Mouse (Mus musculus) limb, embryonic 12.5 days (tissue): ENCODE data around the gene Cep72. TPM values are rescaled to one million over a fixed set of nuclear protein-coding genes. Genes with fewer than 3 reads are reported as not detected.
"Not testable (repeated sequence)": the region's sequence is repeated elsewhere in the genome, so short reads cannot be mapped to it uniquely, and the experiment has no call there.

ENCODE experiments used
- ATAC-seq: fragments of 200-750 bp; cut with Nextera tagmentation; 2 replicates; pipeline ENCODE4 v1.8.0; 2017; ENCODE audit warnings: low read depth, moderate TSS enrichment; ENCODE audit not compliant: insufficient number of reproducible peaks, insufficient read depth, low FRiP score, low TSS enrichment
- H3K27ac ChIP-seq: fragments of 300-500 bp; sonication (generic); 2 replicates; pipeline ENCODE4 v1.5.1; 2016; ENCODE audit warnings: mild to moderate bottlenecking, moderate library complexity
- H3K27me3 ChIP-seq: fragments of 300-500 bp; sonication (generic); 2 replicates; pipeline ENCODE4 v1.6.1; 2016; ENCODE audit warnings: mild to moderate bottlenecking, moderate library complexity
- H3K36me3 ChIP-seq: fragments of 300-500 bp; sonication (generic); 2 replicates; pipeline ENCODE4 v1.6.1; 2016; ENCODE audit warnings: mild to moderate bottlenecking, moderate library complexity
- H3K4me1 ChIP-seq: fragments of 300-500 bp; sonication (generic); replicated peaks from 2 replicates; pipeline ENCODE4 v1.6.1; 2016
- H3K4me2 ChIP-seq: fragments of 300-500 bp; sonication (generic); 2 replicates; pipeline ENCODE4 v1.6.1; 2016; ENCODE audit warnings: mild to moderate bottlenecking, moderate library complexity
- H3K4me3 ChIP-seq: fragments of 300-500 bp; sonication (generic); replicated peaks from 2 replicates; pipeline ENCODE4 v1.5.1; 2016; ENCODE audit warnings: mild to moderate bottlenecking
- H3K9ac ChIP-seq: fragments of 300-500 bp; sonication (generic); replicated peaks from 2 replicates; pipeline ENCODE4 v1.6.1; 2016; ENCODE audit warnings: mild to moderate bottlenecking, moderate library complexity
- H3K9me3 ChIP-seq: fragments of 300-500 bp; sonication (generic); 2 replicates; pipeline ENCODE4 v1.6.1; 2016; ENCODE audit warnings: mild to moderate bottlenecking, moderate library complexity
- WGBS: fragments of 180-500 bp; shearing (Covaris S2); methylation state at CpG from one replicate; pipeline ENCODE4 v1.1.7; 2016; 5-methylcytosine and 5-hydroxymethylcytosine counted together
- polyA plus RNA-seq: library from polyadenylated mRNA; unstranded; fragments of >200 nt; fragmentation: Nextera tagmentation; extraction: Ambion mirVana; gene quantifications from 2 replicates; pipeline ENCODE4 v1.2.1, GENCODE M21; 2016

The Cep72 gene
- polyA plus RNA-seq, 1 experiment from 2014 or later: 20.9 TPM

DNA sequence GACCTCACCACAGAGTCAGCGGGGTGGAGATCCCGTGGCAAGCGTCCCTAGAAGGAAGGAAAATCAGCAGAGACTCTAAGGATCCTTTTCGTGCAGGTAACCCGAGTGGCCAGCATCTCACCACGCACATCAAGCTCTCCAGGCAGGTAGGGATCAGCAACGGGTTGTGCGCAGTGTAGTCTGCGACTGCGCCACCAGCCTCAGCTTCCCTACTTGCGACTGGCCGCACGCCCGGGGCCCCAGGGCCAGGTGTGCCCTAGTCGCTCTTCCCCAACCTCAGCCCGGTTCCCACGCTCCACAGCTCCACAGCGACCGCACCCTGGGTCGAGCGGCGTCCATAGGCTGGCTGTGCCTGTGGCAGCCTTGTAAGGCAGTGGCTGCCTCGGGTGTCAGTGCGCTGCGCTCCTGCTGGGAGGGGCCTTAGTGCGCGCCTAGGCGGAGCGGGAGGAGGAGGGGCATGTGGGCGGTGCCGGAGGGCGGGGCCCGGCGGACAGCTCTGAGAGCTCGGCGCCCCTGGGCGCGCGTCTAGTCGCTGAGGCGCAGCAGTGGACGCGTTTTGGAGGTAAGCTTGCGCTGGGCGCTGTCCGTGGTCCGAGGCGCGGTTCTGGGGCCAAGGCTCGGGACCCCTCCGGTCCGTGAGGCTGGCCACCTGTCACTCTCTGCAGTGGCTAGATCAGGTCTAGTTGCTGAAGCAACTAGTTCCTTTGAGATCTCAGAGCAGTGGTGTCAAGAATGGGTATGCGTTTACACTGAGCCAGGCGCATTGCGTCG lies 53.0 kb downstream of the Cep72 start, which contains the start of gene Tppp:
Tppp (plus strand) TSS at position 460 of the 771 bp plus-strand sequence.
- ATAC-seq: peak; percentile 92
- no peaks in the 10 kb centered on the region for H3K9me3 ChIP-seq
- H3K4me3 ChIP-seq: peak within 1 kb of the TSS; percentile 48
- H3K36me3 ChIP-seq: no peaks in the 10 kb centered on the region
- peak within 1 kb of the TSS; percentile 48 for H3K9ac ChIP-seq
- peak within 1 kb of the TSS; percentile 97 for H3K4me2 ChIP-seq
- under 1% methylated on average over 56 of the region's 56 CpGs for WGBS
- H3K27me3 ChIP-seq: peaks cover 67% of the 10 kb centered on the region
- H3K27ac ChIP-seq: no peak within 1 kb of the TSS
- peaks cover 7% of the 10 kb centered on the region for H3K4me1 ChIP-seq

DNA sequence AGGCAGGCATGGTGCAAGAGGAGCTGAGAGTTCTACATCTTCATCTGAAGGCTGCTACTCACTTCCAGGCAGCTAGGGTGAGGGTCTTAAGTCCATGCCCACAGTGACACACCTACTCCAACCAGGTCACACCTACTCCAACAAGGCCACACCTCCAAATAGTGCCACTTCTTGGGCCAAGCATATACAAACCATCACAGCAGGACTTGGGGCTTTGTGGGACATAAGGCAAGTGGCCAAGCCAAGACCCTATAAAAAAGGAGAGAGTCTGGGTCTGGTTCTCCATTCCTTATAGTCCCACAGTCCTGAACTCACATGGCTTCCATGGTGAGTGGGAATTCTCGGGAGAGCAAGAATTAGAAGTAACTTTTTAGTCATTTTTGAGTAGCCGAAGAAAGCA lies 53.9 kb downstream of the Cep72 start:
- not testable (repeated sequence) for H3K9me3 ChIP-seq, ATAC-seq, H3K9ac ChIP-seq, H3K4me1 ChIP-seq, H3K27ac ChIP-seq, H3K36me3 ChIP-seq
- H3K27me3 ChIP-seq: peaks cover 67% of the 10 kb centered on the region
- H3K4me3 ChIP-seq: 0 out of 2 replicates have a peak overlapping the region, but pooled peaks have one; percentile 48
- peak overlapping the region; percentile 97 for H3K4me2 ChIP-seq
- WGBS: 80% methylated on average over 2 of the region's 2 CpGs

DNA sequence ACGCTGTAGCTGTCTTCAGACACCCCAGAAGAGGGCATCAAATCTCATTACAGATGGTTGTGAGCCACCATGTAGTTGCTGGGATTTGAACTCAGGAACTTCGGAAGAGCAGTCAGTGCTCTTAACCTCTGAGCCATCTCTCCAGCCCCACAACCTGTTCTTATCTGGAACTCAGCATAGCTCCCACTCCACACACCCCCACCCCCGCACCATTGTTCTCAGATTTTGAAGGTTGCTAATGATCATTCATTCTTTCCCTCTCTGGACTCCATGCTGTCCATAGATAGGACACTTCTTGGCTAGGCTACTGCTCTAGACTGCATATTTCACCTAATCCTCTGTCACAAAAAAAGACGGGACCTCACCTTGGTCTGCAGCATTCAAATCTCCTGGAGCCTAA lies 55.2 kb downstream of the Cep72 start:
- not testable (repeated sequence) for H3K4me3 ChIP-seq, H3K9ac ChIP-seq, H3K36me3 ChIP-seq, H3K4me1 ChIP-seq, ATAC-seq, H3K4me2 ChIP-seq, H3K27ac ChIP-seq, H3K9me3 ChIP-seq
- H3K27me3 ChIP-seq: peaks cover 61% of the 10 kb centered on the region
- WGBS: 89% methylated on average over 4 of the region's 4 CpGs

DNA sequence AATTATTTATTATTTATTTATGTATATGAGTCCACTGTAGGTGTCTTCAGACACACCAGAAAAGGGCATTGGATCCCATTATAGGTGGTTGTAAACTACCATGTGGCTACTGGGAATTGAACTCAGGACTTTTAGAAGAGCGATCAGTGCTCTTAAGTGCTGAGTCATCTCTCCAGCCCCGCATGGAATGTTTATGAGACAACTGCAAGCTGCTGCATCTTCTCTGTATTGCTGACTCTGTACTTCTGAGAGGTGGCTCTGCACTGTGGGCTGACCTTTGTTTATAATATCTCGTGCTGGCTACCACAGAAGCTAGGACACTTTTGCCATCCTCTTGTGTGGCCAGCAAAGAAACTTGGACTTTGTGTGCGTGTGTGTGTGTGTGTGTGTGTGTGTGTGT lies 60.6 kb downstream of the Cep72 start:
- Histone ChIP-seq H3K4me2 (no peak overlapping the region), H3K27ac (no peak overlapping the region), H3K36me3 (no peaks in the 10 kb centered on the region), H3K4me3 (no peak overlapping the region), H3K27me3 (peaks cover 12% of the 10 kb centered on the region; the same call in 1 of the 2 replicates), H3K4me1 (no peaks in the 10 kb centered on the region), H3K9ac (no peak overlapping the region), H3K9me3 (no peaks in the 10 kb centered on the region)
- WGBS: 75% methylated on average over 4 of the region's 4 CpGs
- no peak for ATAC-seq

- no peaks in the 10 kb centered on the region for H3K9me3 ChIP-seq
- no peak overlapping the region for H3K9ac ChIP-seq
- no peaks in the 10 kb centered on the region for H3K4me1 ChIP-seq
- H3K36me3 ChIP-seq: no peaks in the 10 kb centered on the region
- no peak overlapping the region for H3K4me2 ChIP-seq
- H3K27ac ChIP-seq: no peak overlapping the region
- peaks cover 7% of the 10 kb centered on the region; the same call in 1 of the 2 replicates for H3K27me3 ChIP-seq
- 81% methylated on average over 6 of the region's 6 CpGs for WGBS
- ATAC-seq: no peak
- no peak overlapping the region for H3K4me3 ChIP-seq
These were observed 61.1 kb downstream of the Cep72 start for GRCm38 (mm10) chr13:74000961-74001360.

GRCm38 (mm10) chr13:74000519-74000918 lies 61.6 kb downstream of the Cep72 start:
- no peak for ATAC-seq
- Histone ChIP-seq H3K4me1 (no peaks in the 10 kb centered on the region), H3K4me2 (no peak overlapping the region), H3K9ac (no peak overlapping the region), H3K4me3 (no peak overlapping the region), H3K9me3 (no peaks in the 10 kb centered on the region), H3K27ac (no peak overlapping the region), H3K36me3 (no peaks in the 10 kb centered on the region), H3K27me3 (peaks cover 5% of the 10 kb centered on the region; the same call in 1 of the 2 replicates)

DNA sequence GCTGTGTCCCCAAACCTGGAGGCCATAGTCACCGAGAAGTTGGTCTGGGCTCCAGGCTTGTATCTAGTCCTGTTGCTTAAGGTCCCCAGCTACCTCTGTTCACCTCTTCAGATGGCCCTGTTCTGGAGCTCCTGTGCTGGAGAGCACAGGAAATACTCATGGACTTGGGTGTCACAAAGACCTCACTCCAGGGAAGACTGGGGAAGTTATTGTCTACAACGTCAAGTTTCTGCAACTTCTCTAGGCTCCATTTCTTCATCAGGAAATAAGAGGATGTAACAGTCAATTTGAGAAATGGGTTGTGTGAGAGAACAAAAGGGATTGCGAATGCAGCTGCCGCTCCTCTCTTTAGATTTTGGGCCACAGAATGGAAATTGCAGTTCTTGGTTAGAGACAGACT lies 65.6 kb downstream of the Cep72 start:
- Histone ChIP-seq H3K9ac (no peak overlapping the region), H3K36me3 (no peaks in the 10 kb centered on the region), H3K27me3 (no peaks in the 10 kb centered on the region; the same call in 1 of the 2 replicates), H3K9me3 (no peaks in the 10 kb centered on the region), H3K27ac (no peak overlapping the region), H3K4me2 (no peak overlapping the region), H3K4me3 (no peak overlapping the region), H3K4me1 (no peaks in the 10 kb centered on the region)
- 88% methylated on average over 4 of the region's 4 CpGs for WGBS
- ATAC-seq: no peak

DNA sequence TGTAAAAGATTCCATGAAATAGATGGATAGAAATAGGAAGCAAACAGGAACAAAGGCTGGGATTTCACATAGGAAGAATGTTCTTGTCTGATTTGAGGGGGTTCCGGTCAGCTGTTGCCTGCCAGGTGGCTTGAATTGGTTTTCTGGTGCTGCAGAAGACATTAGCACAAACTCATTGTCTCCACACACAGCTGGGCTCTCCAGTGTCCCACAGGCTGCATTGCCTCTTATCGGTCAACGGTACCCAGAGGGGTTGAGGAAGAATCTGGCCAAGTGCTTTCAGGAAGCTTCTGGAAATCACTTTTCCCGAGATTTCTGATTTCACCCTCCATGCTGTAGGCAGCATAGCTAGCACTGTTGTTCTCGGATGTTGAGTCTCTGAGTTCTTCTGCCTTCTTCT lies 70.8 kb downstream of the Cep72 start:
- H3K4me3 ChIP-seq: no peak overlapping the region
- H3K9ac ChIP-seq: no peak overlapping the region
- H3K9me3 ChIP-seq: no peaks in the 10 kb centered on the region
- H3K4me2 ChIP-seq: no peak overlapping the region
- WGBS: 83% methylated on average over 5 of the region's 5 CpGs
- H3K27me3 ChIP-seq: no peaks in the 10 kb centered on the region
- H3K4me1 ChIP-seq: no peaks in the 10 kb centered on the region
- no peak overlapping the region for H3K27ac ChIP-seq
- ATAC-seq: no peak
- H3K36me3 ChIP-seq: no peaks in the 10 kb centered on the region

DNA sequence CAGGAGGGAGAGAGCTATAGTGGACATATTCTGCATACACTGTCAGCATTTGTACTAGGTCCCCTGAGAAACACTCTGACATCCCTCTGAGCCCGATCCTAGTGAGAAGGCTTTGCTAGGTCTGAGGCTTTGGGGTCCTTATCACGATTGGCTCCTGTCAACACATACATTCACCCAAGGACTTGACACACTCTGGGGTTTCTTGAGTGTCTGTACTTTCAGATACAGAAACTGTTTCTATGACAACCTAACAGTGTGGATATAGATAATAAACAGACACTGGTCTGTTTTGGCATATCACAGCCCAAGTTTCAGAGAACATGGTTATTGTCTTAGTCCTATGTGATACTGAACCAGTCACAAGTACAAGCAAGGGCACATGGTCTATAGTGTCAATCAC lies 71.3 kb downstream of the Cep72 start:
- H3K36me3 ChIP-seq: no peaks in the 10 kb centered on the region
- no peaks in the 10 kb centered on the region for H3K4me1 ChIP-seq
- 77% methylated on average over 2 of the region's 2 CpGs for WGBS
- no peak overlapping the region for H3K4me2 ChIP-seq
- no peaks in the 10 kb centered on the region for H3K27me3 ChIP-seq
- H3K4me3 ChIP-seq: no peak overlapping the region
- H3K9me3 ChIP-seq: no peaks in the 10 kb centered on the region
- no peak for ATAC-seq
- H3K27ac ChIP-seq: no peak overlapping the region
- H3K9ac ChIP-seq: no peak overlapping the region

GRCm38 (mm10) chr13:73990325-73990724 lies 71.8 kb downstream of the Cep72 start:
- no peak overlapping the region for H3K4me3 ChIP-seq
- H3K27ac ChIP-seq: no peak overlapping the region
- no peak overlapping the region for H3K4me2 ChIP-seq
- no peaks in the 10 kb centered on the region for H3K36me3 ChIP-seq
- WGBS: 67% methylated on average over 5 of the region's 5 CpGs
- no peak overlapping the region for H3K9ac ChIP-seq
- no peaks in the 10 kb centered on the region for H3K27me3 ChIP-seq
- H3K4me1 ChIP-seq: no peaks in the 10 kb centered on the region
- no peaks in the 10 kb centered on the region for H3K9me3 ChIP-seq
- ATAC-seq: no peak
